Mouse (Mus musculus): ENCODE measurements at regions not wholly inside any gene's neighbourhood (a gene's known extent, or its start where the extent isn't known, plus 50 kb on each side); places are given as distances from the start of the nearest gene placed in this dataset.

DNA sequence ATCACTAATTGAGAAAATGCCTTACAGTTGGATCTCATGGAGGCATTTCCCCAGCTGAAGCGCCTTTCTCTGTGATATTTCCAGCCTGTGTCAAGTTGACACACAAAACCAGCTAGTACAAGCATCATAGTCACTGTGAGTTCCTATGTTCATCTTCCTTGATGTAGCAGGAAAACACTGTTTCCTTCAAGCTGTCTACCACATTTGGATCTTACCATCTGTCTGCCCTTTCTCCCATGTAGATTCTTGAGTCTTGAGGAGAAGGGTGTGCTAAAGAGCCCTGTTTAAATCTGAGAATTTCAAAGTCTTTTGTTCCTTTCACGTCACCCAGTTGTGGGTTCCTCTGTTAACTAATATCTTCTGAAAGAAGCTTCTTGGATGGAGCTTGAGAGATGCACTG, 721.5 kb downstream of the Epha4 start:
- TF ChIP-seq CTCF (IDR thresholded peaks at IDR 0.05; ENCODE audit: insufficient read depth, low read length) (no peak), POLR2A (IDR thresholded peaks at IDR 0.05; ENCODE audit: borderline replicate concordance, extremely low read depth, low read depth, low read length) (no peak)
